8 mouse cellular contexts compared by ENCODE assay signal in the genomic region with DNA sequence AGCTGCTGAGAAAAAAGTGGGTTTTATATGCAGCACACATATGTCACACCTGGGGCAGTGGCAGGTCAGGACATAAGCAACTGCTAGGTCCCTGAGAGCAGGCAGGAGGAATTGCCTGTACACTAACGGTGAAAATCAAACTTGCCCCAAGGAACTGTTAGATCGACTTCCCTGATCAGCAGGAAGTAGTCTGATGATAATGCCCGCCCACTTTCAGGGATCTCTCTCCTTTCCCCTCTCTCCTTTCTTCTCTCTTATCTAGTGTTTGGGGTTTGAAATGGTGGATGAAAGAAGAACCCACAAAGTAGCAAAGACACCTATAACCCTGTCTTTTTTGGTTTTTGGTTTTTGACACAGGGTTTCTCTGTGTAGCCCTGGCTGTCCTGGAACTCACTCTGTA. TPM values are rescaled to one million over a fixed set of nuclear protein-coding genes. Genes with fewer than 3 reads are reported as not detected.
DNase-seq lines count a peak whose midpoint lies in the region; ATAC-seq and TF ChIP-seq lines count a peak whose summit lies in the region.

No protein-coding gene starts in this region.

- DNase-seq in heart, postnatal 0 days (ENCODE audit: low spot score), result no peak
- no peak for DNase-seq in heart, postnatal 14 days
- DNase-seq in 3134 (ENCODE audit: extremely low read depth, insufficient read length, low spot score) (peak; percentile 16), G1E (ENCODE audit: low spot score) (no peak)
- no peak for DNase-seq in limb, embryonic 14.5 days (ENCODE audit: low spot score)
- no peak for DNase-seq in ovary, adult 18-20 months (ENCODE audit: low spot score)
- DNase-seq in cerebellum, adult 18-20 months, result no peak
- no peak for DNase-seq in kidney, postnatal 14 days

- H3K36me3 ChIP-seq in heart, postnatal 0 days (replicated peaks; ENCODE audit: control insufficient read depth, insufficient read depth, low read length), result no peaks in the 10 kb centered on the region
- no peaks in the 10 kb centered on the region for H3K36me3 ChIP-seq in G1E (replicated peaks)
- no peaks in the 10 kb centered on the region for H3K36me3 ChIP-seq in limb, embryonic 14.5 days (ENCODE audit: control insufficient read depth, insufficient read depth, low read length)

- intact Hi-C loops in heart, postnatal 14 days (cut with DNase I), result no loop called here

- H3K4me2 ChIP-seq in heart, postnatal 0 days (ENCODE audit: low read depth, low read length), result peak overlapping the region; percentile 51; the same call in 1 of the 2 replicates
- H3K4me2 ChIP-seq in limb, embryonic 14.5 days (replicated peaks; ENCODE audit: low read depth, low read length, severe bottlenecking), result peak overlapping the region; percentile 45; the same call in 1 of the 2 replicates

- ATAC-seq in heart, postnatal 0 days (ENCODE audit: insufficient read depth, low read depth), result no peak
- ATAC-seq in G1E (ENCODE audit: extremely low read depth, insufficient number of reproducible peaks, low FRiP score, poor library complexity, severe bottlenecking), result no peak
- no peak for ATAC-seq in limb, embryonic 14.5 days (ENCODE audit: low FRiP score, low read depth)

- H3K4me3 ChIP-seq in heart, postnatal 0 days (ENCODE audit: low read depth, low read length), result no peak overlapping the region
- H3K4me3 ChIP-seq in G1E (ENCODE audit: low read depth, low read length), result peak overlapping the region; percentile 65; the same call in 1 of the 2 replicates
- H3K4me3 ChIP-seq in limb, embryonic 14.5 days (replicated peaks; ENCODE audit: low read length), result no peak overlapping the region

- no peak for TF ChIP-seq POLR2A in limb, embryonic 14.5 days (IDR thresholded peaks at IDR 0.05; ENCODE audit: borderline replicate concordance, extremely low read depth, insufficient read depth, insufficient read length)

- H3K4me1 ChIP-seq in heart, postnatal 0 days (ENCODE audit: control insufficient read depth, insufficient read depth), result peaks cover 14% of the 10 kb centered on the region; the same call in 1 of the 2 replicates
- peaks cover 49% of the 10 kb centered on the region for H3K4me1 ChIP-seq in G1E (ENCODE audit: insufficient read depth, low read depth, low read length)
- peaks cover 11% of the 10 kb centered on the region for H3K4me1 ChIP-seq in limb, embryonic 14.5 days (ENCODE audit: control insufficient read depth, insufficient read depth, low read length)

- no peak for TF ChIP-seq CTCF in heart, postnatal 0 days (IDR thresholded peaks at IDR 0.05; ENCODE audit: low read depth)
- TF ChIP-seq CTCF in G1E (IDR thresholded peaks at IDR 0.05; ENCODE audit: low read depth, low read length), result no peak

- peak overlapping the region; percentile 36; the same call in 1 of the 2 replicates for H3K27ac ChIP-seq in heart, postnatal 0 days (ENCODE audit: low read depth)
- no peak overlapping the region for H3K27ac ChIP-seq in limb, embryonic 14.5 days (replicated peaks; ENCODE audit: low read depth, low read length)

- WGBS in heart, postnatal 0 days, result 36% methylated on average over 3 of the region's 3 CpGs
- WGBS in limb, embryonic 14.5 days, result 39% methylated on average over 3 of the region's 3 CpGs

- H3K27me3 ChIP-seq in heart, postnatal 0 days (ENCODE audit: control insufficient read depth, insufficient read depth, low read length), result no peaks in the 10 kb centered on the region
- H3K27me3 ChIP-seq in G1E (ENCODE audit: insufficient read depth, low read length), result peaks cover 10% of the 10 kb centered on the region
- no peaks in the 10 kb centered on the region for H3K27me3 ChIP-seq in limb, embryonic 14.5 days (ENCODE audit: control insufficient read depth, insufficient read depth, low read length)

- no peak overlapping the region for H3K9ac ChIP-seq in heart, postnatal 0 days (replicated peaks; ENCODE audit: low read depth, low read length)
- no peak overlapping the region for H3K9ac ChIP-seq in limb, embryonic 14.5 days (ENCODE audit: low read depth, low read length, severe bottlenecking)

- no peak for TF ChIP-seq EP300 in heart, postnatal 0 days (IDR thresholded peaks at IDR 0.05; ENCODE audit: low read depth)

- no peaks in the 10 kb centered on the region for H3K9me3 ChIP-seq in heart, postnatal 0 days (replicated peaks; ENCODE audit: control insufficient read depth, low read length)
- H3K9me3 ChIP-seq in G1E (replicated peaks), result no peaks in the 10 kb centered on the region
- H3K9me3 ChIP-seq in limb, embryonic 14.5 days (ENCODE audit: control insufficient read depth, low read length), result no peaks in the 10 kb centered on the region

RNA-seq across cellular contexts. Expression of a gene that starts 5.1 kb away (rescaled TPM):
- 80.6 and 85.7 TPM in 2 replicates for total RNA-seq in heart, postnatal 0 days (2014; rRNA removed; ENCODE audit: low replicate concordance)
- 12.5 and 15.0 TPM in 2 replicates for polyA plus RNA-seq in heart, postnatal 0 days (2015; fragmentation: Nextera tagmentation; extraction: Ambion mirVana)
- total RNA-seq in heart, postnatal 14 days (2021), result 100 to 1,000 TPM; 114 to 117 TPM
- total RNA-seq in G1E (2014; fragmentation: Nextera tagmentation) (84.4 and 87.4 TPM in 2 replicates), G1E (2017) (61.6 and 65.3 TPM in 2 replicates)
- polyA plus RNA-seq in G1E (2012), result 58.6 and 60.2 TPM in 2 replicates
- 60.1 and 65.2 TPM in 2 replicates for polyA plus RNA-seq in limb, embryonic 14.5 days (2012; rRNA removed)
- 20.3 and 21.3 TPM in 2 replicates for polyA plus RNA-seq in limb, embryonic 14.5 days (2014; fragmentation: Nextera tagmentation; extraction: Ambion mirVana)

RNA-seq across cellular contexts. Expression of a gene that starts 12.4 kb away (rescaled TPM):
- total RNA-seq in heart, postnatal 0 days (2014; rRNA removed; ENCODE audit: low replicate concordance), result 113 and 125 TPM in 2 replicates
- 182 and 185 TPM in 2 replicates for polyA plus RNA-seq in heart, postnatal 0 days (2015; fragmentation: Nextera tagmentation; extraction: Ambion mirVana)
- total RNA-seq in heart, postnatal 14 days (2021), result 10 to 100 TPM; 61.8 to 70.0 TPM
- total RNA-seq in G1E (2014; fragmentation: Nextera tagmentation) (121 and 158 TPM in 2 replicates), G1E (2017) (127 and 147 TPM in 2 replicates)
- polyA plus RNA-seq in G1E (2012), result 575 and 747 TPM in 2 replicates
- polyA plus RNA-seq in limb, embryonic 14.5 days (2012; rRNA removed), result 228 and 238 TPM in 2 replicates
- 286 and 308 TPM in 2 replicates for polyA plus RNA-seq in limb, embryonic 14.5 days (2014; fragmentation: Nextera tagmentation; extraction: Ambion mirVana)

RNA-seq across cellular contexts. Expression of a gene that starts 30.7 kb away (rescaled TPM):
- 5.3 and 12.3 TPM in 2 replicates for total RNA-seq in heart, postnatal 0 days (2014; rRNA removed; ENCODE audit: low replicate concordance)
- 1.4 and 1.9 TPM in 2 replicates for polyA plus RNA-seq in heart, postnatal 0 days (2015; fragmentation: Nextera tagmentation; extraction: Ambion mirVana)
- 10 to 100 TPM; 14.3 to 18.7 TPM for total RNA-seq in heart, postnatal 14 days (2021)
- total RNA-seq in G1E (2014; fragmentation: Nextera tagmentation) (18.5 and 21.0 TPM in 2 replicates), G1E (2017) (8.5 and 9.8 TPM in 2 replicates)
- polyA plus RNA-seq in G1E (2012), result 21.3 and 31.5 TPM in 2 replicates
- polyA plus RNA-seq in limb, embryonic 14.5 days (2012; rRNA removed), result 13.5 and 15.6 TPM in 2 replicates
- polyA plus RNA-seq in limb, embryonic 14.5 days (2014; fragmentation: Nextera tagmentation; extraction: Ambion mirVana), result 8.0 TPM in 2 replicates
